Mouse (Mus musculus): ENCODE results near the gene Usp11.

DNA sequence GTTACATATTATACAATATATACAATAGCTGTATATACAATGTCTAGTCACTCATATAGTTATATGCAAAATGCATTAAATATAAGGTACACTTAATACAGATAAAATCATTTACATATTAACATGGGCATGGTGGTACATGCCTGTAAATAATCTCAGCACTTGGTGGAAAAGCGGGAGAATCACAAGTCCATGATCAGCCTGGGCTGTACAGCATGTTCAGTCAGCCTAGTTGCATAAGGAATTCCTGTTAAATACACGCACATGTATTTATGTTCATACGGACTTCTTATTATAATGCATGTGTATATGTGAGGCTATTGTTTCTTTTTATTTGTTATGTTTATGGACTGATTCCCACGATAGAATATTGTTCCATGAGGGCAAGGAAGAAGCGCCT, 46.1 kb upstream of the Usp11 start:
- no peak for TF ChIP-seq FLI1 (IDR thresholded peaks at IDR 0.05; ENCODE audit: low read length)
- no peak for TF ChIP-seq GATA1 (IDR thresholded peaks at IDR 0.05; ENCODE audit: borderline replicate concordance, low read length)
